Mouse (Mus musculus) c-Kit-positive CD71-negative TER-119-negative erythroid progenitor cells, embryonic 14.5 days (primary cell): ENCODE results near the gene Tnxb.
"Not testable (repeated sequence)": the region's sequence is repeated elsewhere in the genome, so short reads cannot be mapped to it uniquely, and the experiment has no call there.

Experiments
- DNase-seq: peaks from one replicate; pipeline ENCODE4 v3.0.0-alpha.2; 2013; ENCODE audit warnings: low read depth

Gene Tnxb

DNA sequence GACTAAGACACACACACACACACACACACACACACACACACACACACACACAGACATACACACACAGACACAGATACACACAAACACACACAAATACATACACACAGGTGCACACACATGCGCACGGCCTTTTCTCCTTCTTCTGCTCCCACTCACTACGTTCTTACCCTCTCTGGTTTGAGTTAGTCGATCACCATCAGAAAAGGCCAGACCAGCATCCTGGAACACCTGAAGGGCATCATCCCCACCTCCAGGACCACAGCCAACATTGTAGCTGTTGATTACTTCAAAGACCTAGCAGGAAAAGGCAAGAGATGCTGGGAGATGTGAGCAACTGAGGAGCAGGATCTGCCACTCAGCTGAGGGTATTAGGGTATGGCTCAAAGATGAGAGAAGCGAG is 67.1 kb downstream of the Tnxb start:
- not testable (repeated sequence) for DNase-seq

DNA sequence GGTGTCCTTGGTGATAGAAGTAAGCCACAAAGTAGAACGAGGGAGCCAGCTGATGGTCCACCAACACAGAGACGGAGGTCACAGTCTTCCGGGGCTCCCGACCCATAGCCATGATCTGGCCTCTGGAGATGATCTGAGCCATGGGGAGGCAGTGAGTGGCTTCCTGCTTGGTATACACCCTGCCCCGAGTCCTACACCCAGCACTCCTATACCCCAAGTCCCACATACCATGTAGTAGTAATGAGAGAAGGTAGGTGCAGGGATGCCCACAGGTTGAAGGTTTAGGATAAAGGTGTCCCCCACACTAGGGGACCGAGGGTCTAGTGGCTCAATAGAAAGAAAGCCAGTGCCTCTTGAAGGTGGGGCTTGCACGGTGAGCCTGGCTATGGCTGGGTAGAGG is 69.4 kb downstream of the Tnxb start:
- DNase-seq = not testable (repeated sequence)

DNA sequence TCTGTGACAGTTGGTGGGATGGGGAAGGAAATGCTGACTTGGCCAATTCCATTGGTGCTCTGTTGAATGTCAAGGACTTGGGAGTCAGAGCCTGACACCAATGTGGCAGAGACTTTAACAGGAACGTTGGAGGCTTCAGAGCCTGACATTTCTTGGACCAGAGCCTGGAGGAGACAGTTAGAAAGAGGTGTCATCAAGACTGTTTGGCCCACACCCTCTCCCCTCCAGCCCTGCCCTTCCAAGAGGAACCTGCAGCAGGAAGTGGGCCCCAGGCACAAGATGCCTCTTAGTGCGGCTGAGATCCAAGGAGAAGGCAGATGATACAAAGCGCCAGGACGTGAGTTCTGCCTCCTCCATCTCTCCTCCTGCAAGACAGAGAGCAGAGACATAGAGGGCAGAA is 69.9 kb downstream of the Tnxb start:
- no peak for DNase-seq

DNA sequence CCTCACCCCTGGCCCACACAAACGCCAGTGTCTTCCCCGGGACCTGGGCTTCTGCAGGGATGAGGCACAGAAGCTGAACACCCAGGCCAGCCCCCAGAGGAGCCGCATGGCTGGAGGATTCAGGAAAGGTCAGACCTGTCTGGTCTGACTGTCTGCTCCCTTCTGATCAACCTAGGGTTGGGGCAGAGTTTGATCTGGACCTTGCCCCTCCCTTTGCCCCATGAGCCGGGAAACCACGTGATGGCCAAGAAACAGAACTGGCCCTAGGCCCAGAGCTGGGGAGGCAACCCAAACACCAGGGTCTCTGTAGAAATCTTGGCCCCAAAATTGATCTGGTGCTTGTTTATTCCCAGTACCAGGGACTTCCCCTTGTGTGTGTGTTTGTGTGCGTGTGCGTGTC is 73.4 kb downstream of the Tnxb start, which contains the start of gene C4b:
Gene C4b, minus strand, starts transcription at position 164 of the 400 bp plus-strand sequence.
- DNase-seq = no peak

DNA sequence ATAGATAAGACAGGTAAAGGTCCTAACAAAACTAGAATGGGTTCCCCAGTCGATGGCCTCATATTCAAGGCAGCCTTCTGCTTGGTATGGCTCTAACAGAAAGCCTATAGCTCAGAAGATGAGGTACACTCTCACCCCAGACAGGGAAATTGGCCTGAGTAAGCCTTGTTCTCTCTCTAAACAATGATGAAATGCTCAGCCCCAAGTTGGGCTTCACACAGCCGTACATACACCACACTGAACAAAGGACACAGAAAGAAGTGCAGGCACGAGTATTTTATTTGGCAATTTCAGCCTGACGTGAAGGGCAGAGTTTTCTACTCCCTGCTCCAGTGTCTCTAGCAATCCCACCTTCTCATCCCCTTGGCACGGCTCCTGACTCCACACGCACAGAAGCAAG is 73.9 kb downstream of the Tnxb start:
- no peak for DNase-seq

DNA sequence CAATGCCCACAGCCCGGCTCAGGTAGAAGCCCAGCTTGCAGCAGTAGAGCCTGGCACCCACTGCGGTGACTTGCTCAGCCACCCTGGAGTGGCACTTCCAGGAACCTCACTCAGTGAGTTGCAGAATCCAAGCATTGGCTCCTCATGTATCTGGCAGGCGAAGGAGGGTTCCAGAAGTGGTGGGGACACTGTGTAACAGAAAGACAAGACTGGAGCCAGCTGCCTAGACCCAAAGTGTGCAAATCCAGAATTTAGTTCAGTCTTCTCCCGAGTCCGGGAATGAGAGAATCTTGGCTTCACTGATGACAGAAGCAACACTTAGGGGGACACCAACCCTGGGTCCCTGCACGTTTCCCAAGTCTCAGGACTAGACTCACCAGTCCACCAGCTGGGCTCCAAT is 74.3 kb downstream of the Tnxb start:
- DNase-seq = not testable (repeated sequence)

DNA sequence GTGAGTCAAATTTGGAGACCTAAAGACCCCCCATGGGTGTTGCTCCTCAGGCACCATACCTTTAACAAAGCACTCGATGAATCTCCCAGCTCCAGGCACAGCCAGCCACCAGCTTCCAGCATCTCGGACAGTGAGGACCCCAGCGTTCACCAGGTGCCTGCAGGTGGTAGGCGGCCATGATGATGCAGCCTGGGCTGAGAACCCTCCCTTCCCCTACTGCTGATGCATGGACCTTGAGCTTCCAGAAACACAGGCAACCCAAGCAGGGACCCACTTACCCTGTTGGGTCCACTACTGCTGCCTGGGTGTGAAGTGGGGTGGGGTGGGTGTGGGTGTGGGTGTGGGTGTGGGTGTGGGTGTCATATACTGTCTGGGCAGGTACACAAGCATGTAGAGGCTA is 74.8 kb downstream of the Tnxb start:
- not testable (repeated sequence) for DNase-seq

DNA sequence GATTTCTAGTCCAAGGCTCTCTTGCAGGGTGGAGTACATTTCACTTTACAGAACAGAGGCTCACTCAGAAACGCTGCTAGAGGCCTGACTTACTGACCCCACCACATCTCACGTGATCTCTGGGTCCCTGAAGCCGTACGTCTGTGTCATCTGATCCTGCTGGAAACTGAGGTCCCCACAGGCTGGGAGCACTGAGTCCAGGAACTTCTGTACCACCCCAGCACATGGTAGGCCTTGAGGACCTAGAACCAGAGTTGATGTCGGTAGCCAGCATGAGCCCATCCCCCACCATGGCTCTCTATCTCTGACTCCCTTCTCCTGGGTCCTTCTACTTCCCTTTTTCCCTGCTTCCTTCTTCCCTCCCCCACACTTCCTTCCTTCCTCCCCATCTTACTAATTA is 76.2 kb downstream of the Tnxb start:
- DNase-seq = no peak

DNA sequence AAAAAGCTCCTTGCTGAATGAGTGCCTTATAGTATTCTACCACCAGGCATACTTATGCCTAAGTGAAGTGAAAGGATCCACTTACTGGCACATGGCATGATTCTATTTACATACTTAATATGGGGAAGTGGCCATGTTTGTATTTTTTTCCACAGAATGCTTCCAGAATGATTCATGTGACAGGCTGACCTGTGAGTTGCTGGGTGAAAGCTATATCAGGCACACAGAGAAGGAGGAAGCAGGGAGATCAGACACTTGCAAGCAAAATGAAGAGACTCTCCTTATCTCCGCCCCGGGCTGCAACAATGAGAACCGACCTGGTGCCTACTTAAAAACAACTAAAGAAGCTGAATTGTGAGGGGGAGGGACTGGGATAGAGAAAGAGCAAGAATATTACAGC is 91.1 kb downstream of the Tnxb start:
- no peak for DNase-seq
